Mouse (Mus musculus): ENCODE results near the gene Aqp3.

- TF ChIP-seq POLR2A (IDR thresholded peaks at IDR 0.05; ENCODE audit: extremely low read depth, insufficient read depth, low read length) (no peak), CTCF (IDR thresholded peaks at IDR 0.05; ENCODE audit: extremely low read depth, insufficient read depth, low read length) (no peak)
These were observed 17.8 kb upstream of the Aqp3 start for GRCm38 (mm10) chr4:41115793-41116192.
